Mouse (Mus musculus) limb, embryonic 14.5 days (tissue): ENCODE data around the gene Gata1. TPM values are rescaled to one million over a fixed set of nuclear protein-coding genes. Genes with fewer than 3 reads are reported as not detected.

ENCODE experiments used
- ATAC-seq: fragments of 200-750 bp; cut with Nextera tagmentation; 2 replicates; pipeline ENCODE4 v1.8.0; 2017; ENCODE audit warnings: low read depth, moderate number of reproducible peaks, moderate TSS enrichment; ENCODE audit not compliant: low FRiP score
- DNase-seq: peaks from one replicate; pipeline ENCODE4 v3.0.0-alpha.2; 2015; ENCODE audit warnings: low spot score
- H3K27ac ChIP-seq: fragments of 300-500 bp; sonication (generic); replicated peaks from 2 replicates; pipeline ENCODE4 v1.5.1; 2014; ENCODE audit warnings: low read depth, mild to moderate bottlenecking, low read length, moderate library complexity, mixed read lengths
- H3K27me3 ChIP-seq: fragments of 300-500 bp; sonication (generic); 2 replicates; pipeline ENCODE4 v1.6.1; 2014; ENCODE audit warnings: low read length, mixed read lengths; ENCODE audit not compliant: control insufficient read depth, insufficient read depth
- H3K36me3 ChIP-seq: fragments of 300-500 bp; sonication (generic); 2 replicates; pipeline ENCODE4 v1.6.1; 2014; ENCODE audit warnings: mild to moderate bottlenecking, low read length, moderate library complexity, mixed read lengths; ENCODE audit not compliant: control insufficient read depth, insufficient read depth
- H3K4me1 ChIP-seq: fragments of 300-500 bp; sonication (generic); 2 replicates; pipeline ENCODE4 v1.6.1; 2014; ENCODE audit warnings: antibody characterized with exemption, low read length, mixed read lengths; ENCODE audit not compliant: control insufficient read depth, insufficient read depth
- H3K4me2 ChIP-seq: fragments of 300-500 bp; sonication (generic); replicated peaks from 2 replicates; pipeline ENCODE4 v1.6.1; 2014; ENCODE audit warnings: low read depth, mild to moderate bottlenecking, low read length, moderate library complexity; ENCODE audit not compliant: severe bottlenecking
- H3K4me3 ChIP-seq: fragments of 300-500 bp; sonication (generic); replicated peaks from 2 replicates; pipeline ENCODE4 v1.5.1; 2014; ENCODE audit warnings: low read length
- H3K9ac ChIP-seq: fragments of 300-500 bp; sonication (generic); 2 replicates; pipeline ENCODE4 v1.6.1; 2014; ENCODE audit warnings: mild to moderate bottlenecking, low read depth, low read length, moderate library complexity; ENCODE audit not compliant: severe bottlenecking
- H3K9me3 ChIP-seq: fragments of 300-500 bp; sonication (generic); 2 replicates; pipeline ENCODE4 v1.6.1; 2016; ENCODE audit warnings: low read length; ENCODE audit not compliant: control insufficient read depth
- POLR2A ChIP-seq: fragments of 200-500 bp; IDR thresholded peaks from 2 replicates; pipeline ENCODE4 v1.8.0; 2012; ENCODE audit warnings: inconsistent platforms, mild to moderate bottlenecking, moderate library complexity, borderline replicate concordance; ENCODE audit not compliant: insufficient read depth, insufficient read length; ENCODE audit errors: extremely low read depth
- WGBS: fragments of 180-500 bp; shearing (Covaris S2); extraction: QIAGEN DNeasy Blood & Tissue Kit; methylation state at CpG from one replicate; pipeline ENCODE4 v1.1.7; 2014; 5-methylcytosine and 5-hydroxymethylcytosine counted together
- polyA plus RNA-seq, 2 experiments: library from polyadenylated mRNA; depleted of rRNA in 1 of 2; stranded (reverse) in 1 of 2; unstranded in 1 of 2; fragments of >200 nt; fragmentation: Nextera tagmentation in 1 of 2; extraction: Ambion mirVana in 1 of 2; gene quantifications; 2 replicates each; pipeline versions ENCODE4 v1.2.1 to v1.2.3; 2012 to 2014

Gata1 gene
- polyA plus RNA-seq, 2 experiments, result 1.3 to 1.5 TPM

DNA sequence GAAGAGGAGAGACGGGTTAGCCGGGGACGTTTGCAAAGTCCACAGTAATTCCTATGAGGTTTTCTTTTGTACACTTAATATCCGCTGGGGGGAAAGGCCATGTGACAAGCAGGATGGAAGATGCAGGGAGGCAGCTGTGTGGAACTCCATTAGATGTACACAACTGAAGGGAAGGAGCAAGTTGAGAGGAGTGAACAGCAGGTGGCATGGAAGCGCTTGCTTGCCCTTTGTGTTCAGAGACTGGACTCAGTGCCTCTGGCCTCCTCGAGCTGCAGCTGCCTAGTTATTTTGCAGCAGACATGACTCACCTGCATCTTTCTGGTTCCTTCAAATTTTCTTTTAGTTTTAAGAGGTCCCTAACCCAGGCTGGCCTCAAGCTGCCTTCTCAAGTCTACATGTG is 67.4 kb downstream of the Gata1 start:
- Histone ChIP-seq H3K4me2 (no peak overlapping the region), H3K9me3 (no peaks in the 10 kb centered on the region), H3K27me3 (no peaks in the 10 kb centered on the region), H3K36me3 (peaks cover 10% of the 10 kb centered on the region), H3K27ac (no peak overlapping the region), H3K4me3 (no peak overlapping the region), H3K4me1 (no peaks in the 10 kb centered on the region), H3K9ac (no peak overlapping the region)
- DNase-seq (no peak), ATAC-seq (no peak)
- TF ChIP-seq POLR2A, result no peak
- WGBS, result 61% methylated on average over 6 of the region's 6 CpGs

Other genes starting within 250 kb of the Gata1 start
- 83.7 and 91.1 TPM in 2 replicates for gene Praf2, start 249.6 kb downstream of the Gata1 start, polyA plus RNA-seq (2012; rRNA removed)
- gene Praf2, start 249.6 kb downstream of the Gata1 start, polyA plus RNA-seq (2014; fragmentation: Nextera tagmentation; extraction: Ambion mirVana), result 89.4 and 92.0 TPM in 2 replicates
- gene Ccdc120, start 227.2 kb downstream of the Gata1 start, polyA plus RNA-seq (2012; rRNA removed), result 25.7 and 38.6 TPM in 2 replicates
- gene Ccdc120, start 227.2 kb downstream of the Gata1 start, polyA plus RNA-seq (2014; fragmentation: Nextera tagmentation; extraction: Ambion mirVana), result 14.9 and 16.0 TPM in 2 replicates
- gene Tfe3, start 215.5 kb downstream of the Gata1 start, polyA plus RNA-seq (2012; rRNA removed), result 24.4 and 25.3 TPM in 2 replicates
- gene Tfe3, start 215.5 kb downstream of the Gata1 start, polyA plus RNA-seq (2014; fragmentation: Nextera tagmentation; extraction: Ambion mirVana), result 22.1 and 22.2 TPM in 2 replicates
- gene Gripap1, start 188.3 kb downstream of the Gata1 start, polyA plus RNA-seq (2012; rRNA removed), result 60.2 and 63.0 TPM in 2 replicates
- gene Gripap1, start 188.3 kb downstream of the Gata1 start, polyA plus RNA-seq (2014; fragmentation: Nextera tagmentation; extraction: Ambion mirVana), result 31.9 and 32.9 TPM in 2 replicates
- gene Kcnd1, start 155.8 kb downstream of the Gata1 start, polyA plus RNA-seq (2012; rRNA removed), result 4.1 and 5.7 TPM in 2 replicates
- 1.7 and 2.2 TPM in 2 replicates for gene Kcnd1, start 155.8 kb downstream of the Gata1 start, polyA plus RNA-seq (2014; fragmentation: Nextera tagmentation; extraction: Ambion mirVana)
- gene Otud5, start 136.7 kb downstream of the Gata1 start, polyA plus RNA-seq (2012; rRNA removed), result 71.3 and 76.3 TPM in 2 replicates
- 38.3 and 38.7 TPM in 2 replicates for gene Otud5, start 136.7 kb downstream of the Gata1 start, polyA plus RNA-seq (2014; fragmentation: Nextera tagmentation; extraction: Ambion mirVana)
- 9.3 and 11.8 TPM in 2 replicates for gene Pim2, start 99.8 kb downstream of the Gata1 start, polyA plus RNA-seq (2012; rRNA removed)
- gene Pim2, start 99.8 kb downstream of the Gata1 start, polyA plus RNA-seq (2014; fragmentation: Nextera tagmentation; extraction: Ambion mirVana), result 4.2 and 4.6 TPM in 2 replicates
- 74.0 and 119 TPM in 2 replicates for gene Slc35a2, start 94.0 kb downstream of the Gata1 start, polyA plus RNA-seq (2012; rRNA removed)
- 29.1 and 30.0 TPM in 2 replicates for gene Slc35a2, start 94.0 kb downstream of the Gata1 start, polyA plus RNA-seq (2014; fragmentation: Nextera tagmentation; extraction: Ambion mirVana)
- 106 and 138 TPM in 2 replicates for gene Pqbp1, start 78.8 kb downstream of the Gata1 start, polyA plus RNA-seq (2012; rRNA removed)
- gene Pqbp1, start 78.8 kb downstream of the Gata1 start, polyA plus RNA-seq (2014; fragmentation: Nextera tagmentation; extraction: Ambion mirVana), result 93.0 and 105 TPM in 2 replicates
- 50.1 and 57.8 TPM in 2 replicates for gene Timm17b, start 78.7 kb downstream of the Gata1 start, polyA plus RNA-seq (2012; rRNA removed)
- 187 and 196 TPM in 2 replicates for gene Timm17b, start 78.7 kb downstream of the Gata1 start, polyA plus RNA-seq (2014; fragmentation: Nextera tagmentation; extraction: Ambion mirVana)
- not detected in 2 replicates for gene Gm10491, start 70.2 kb downstream of the Gata1 start, polyA plus RNA-seq (2012; rRNA removed)
- gene Gm10491, start 70.2 kb downstream of the Gata1 start, polyA plus RNA-seq (2014; fragmentation: Nextera tagmentation; extraction: Ambion mirVana), result not detected in 2 replicates
- not detected in 2 replicates for gene Gm10490, start 68.5 kb downstream of the Gata1 start, polyA plus RNA-seq (2012; rRNA removed)
- gene Gm10490, start 68.5 kb downstream of the Gata1 start, polyA plus RNA-seq (2014; fragmentation: Nextera tagmentation; extraction: Ambion mirVana), result not detected in 2 replicates
- gene Pcsk1n, start 58.2 kb downstream of the Gata1 start, polyA plus RNA-seq (2012; rRNA removed), result 0.93 and 0.95 TPM in 2 replicates
- 0.67 and 1.3 TPM in 2 replicates for gene Pcsk1n, start 58.2 kb downstream of the Gata1 start, polyA plus RNA-seq (2014; fragmentation: Nextera tagmentation; extraction: Ambion mirVana)
- 0.05 and 0.10 TPM in 2 replicates for gene Eras, start 49.5 kb downstream of the Gata1 start, polyA plus RNA-seq (2012; rRNA removed)
- not detected in 2 replicates for gene Eras, start 49.5 kb downstream of the Gata1 start, polyA plus RNA-seq (2014; fragmentation: Nextera tagmentation; extraction: Ambion mirVana)
- gene Hdac6, start 30.2 kb downstream of the Gata1 start, polyA plus RNA-seq (2012; rRNA removed), result 67.3 and 78.8 TPM in 2 replicates
- 28.1 and 32.3 TPM in 2 replicates for gene Hdac6, start 30.2 kb downstream of the Gata1 start, polyA plus RNA-seq (2014; fragmentation: Nextera tagmentation; extraction: Ambion mirVana)
- 0.10 TPM in 1 of 2 replicates, not detected in the other for gene Glod5, start 40.4 kb upstream of the Gata1 start, polyA plus RNA-seq (2012; rRNA removed)
- not detected in 2 replicates for gene Glod5, start 40.4 kb upstream of the Gata1 start, polyA plus RNA-seq (2014; fragmentation: Nextera tagmentation; extraction: Ambion mirVana)
- 65.3 and 67.4 TPM in 2 replicates for gene Suv39h1, start 96.7 kb upstream of the Gata1 start, polyA plus RNA-seq (2012; rRNA removed)
- 51.9 and 56.1 TPM in 2 replicates for gene Suv39h1, start 96.7 kb upstream of the Gata1 start, polyA plus RNA-seq (2014; fragmentation: Nextera tagmentation; extraction: Ambion mirVana)
- 2.6 and 3.5 TPM in 2 replicates for gene Was, start 112.4 kb upstream of the Gata1 start, polyA plus RNA-seq (2012; rRNA removed)
- 0.92 and 0.97 TPM in 2 replicates for gene Was, start 112.4 kb upstream of the Gata1 start, polyA plus RNA-seq (2014; fragmentation: Nextera tagmentation; extraction: Ambion mirVana)
- gene Wdr13, start 154.8 kb upstream of the Gata1 start, polyA plus RNA-seq (2012; rRNA removed), result 90.6 and 127 TPM in 2 replicates
- 18.7 and 19.7 TPM in 2 replicates for gene Wdr13, start 154.8 kb upstream of the Gata1 start, polyA plus RNA-seq (2014; fragmentation: Nextera tagmentation; extraction: Ambion mirVana)
- gene Rbm3, start 167.8 kb upstream of the Gata1 start, polyA plus RNA-seq (2012; rRNA removed), result 355 and 465 TPM in 2 replicates
- 496 and 541 TPM in 2 replicates for gene Rbm3, start 167.8 kb upstream of the Gata1 start, polyA plus RNA-seq (2014; fragmentation: Nextera tagmentation; extraction: Ambion mirVana)
- gene Tbc1d25, start 198.1 kb upstream of the Gata1 start, polyA plus RNA-seq (2012; rRNA removed), result 19.4 and 25.3 TPM in 2 replicates
- gene Tbc1d25, start 198.1 kb upstream of the Gata1 start, polyA plus RNA-seq (2014; fragmentation: Nextera tagmentation; extraction: Ambion mirVana), result 12.2 and 16.2 TPM in 2 replicates
- 27.7 and 28.3 TPM in 2 replicates for gene Ebp, start 215.4 kb upstream of the Gata1 start, polyA plus RNA-seq (2012; rRNA removed)
- gene Ebp, start 215.4 kb upstream of the Gata1 start, polyA plus RNA-seq (2014; fragmentation: Nextera tagmentation; extraction: Ambion mirVana), result 32.8 and 33.4 TPM in 2 replicates
- gene Porcn, start 228.5 kb upstream of the Gata1 start, polyA plus RNA-seq (2012; rRNA removed), result 27.0 and 40.4 TPM in 2 replicates
- gene Porcn, start 228.5 kb upstream of the Gata1 start, polyA plus RNA-seq (2014; fragmentation: Nextera tagmentation; extraction: Ambion mirVana), result 11.6 and 12.7 TPM in 2 replicates